Mouse (Mus musculus): ENCODE measurements at regions not wholly inside any gene's neighbourhood (a gene's known extent, or its start where the extent isn't known, plus 50 kb on each side); places are given as distances from the start of the nearest gene placed in this dataset.

- H3K27ac ChIP-seq (ENCODE audit: control insufficient read depth, insufficient read depth, low read depth, low read length) = no peak overlapping the region
- no peaks in the 10 kb centered on the region for H3K36me3 ChIP-seq (ENCODE audit: control insufficient read depth, insufficient read depth, low read length)
- no peak overlapping the region for H3K4me3 ChIP-seq (ENCODE audit: control insufficient read depth, low read depth, low read length)
- H3K27me3 ChIP-seq (ENCODE audit: control insufficient read depth, insufficient read depth, low read length) = no peaks in the 10 kb centered on the region
- TF ChIP-seq POLR2A (IDR thresholded peaks at IDR 0.05; ENCODE audit: control insufficient read depth, low read depth, low read length) (no peak), CTCF (IDR thresholded peaks at IDR 0.05; ENCODE audit: control insufficient read depth, insufficient read depth, insufficient replicate concordance, low read depth, low read length) (no peak)
- no peaks in the 10 kb centered on the region for H3K4me1 ChIP-seq (ENCODE audit: control insufficient read depth, insufficient read depth, low read length)
Observed at GRCm38 (mm10) chr4:124199884-124200844, 282.3 kb upstream of the 4930535I16Rik start.

DNA sequence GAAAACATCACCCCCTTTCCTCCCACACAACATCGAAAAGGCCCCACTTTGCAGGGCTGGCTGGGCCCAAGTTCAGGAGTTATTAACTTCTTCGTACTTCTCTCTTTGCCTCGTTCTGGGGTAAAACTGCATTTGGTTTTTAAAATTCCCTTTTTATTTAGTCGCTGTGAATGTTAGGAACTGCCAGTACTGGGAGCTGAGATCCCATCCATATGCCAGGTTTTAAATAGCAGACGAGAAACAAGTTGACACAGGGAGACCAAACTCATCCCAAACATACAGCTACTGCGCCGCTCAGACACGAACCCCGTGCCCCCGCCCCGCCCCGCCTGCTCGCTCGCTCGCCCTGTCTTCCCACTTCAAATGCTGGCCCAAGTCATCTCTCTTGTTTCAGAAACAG, 281.0 kb upstream of the 4930535I16Rik start:
- Histone ChIP-seq H3K27me3 (ENCODE audit: control insufficient read depth, insufficient read depth, low read length) (no peaks in the 10 kb centered on the region), H3K36me3 (ENCODE audit: control insufficient read depth, insufficient read depth, low read length) (no peaks in the 10 kb centered on the region), H3K4me1 (ENCODE audit: control insufficient read depth, insufficient read depth, low read length) (no peaks in the 10 kb centered on the region), H3K27ac (ENCODE audit: control insufficient read depth, insufficient read depth, low read depth, low read length) (no peak overlapping the region), H3K4me3 (ENCODE audit: control insufficient read depth, low read depth, low read length) (no peak overlapping the region)
- TF ChIP-seq POLR2A (IDR thresholded peaks at IDR 0.05; ENCODE audit: control insufficient read depth, low read depth, low read length) = no peak
- no peak for TF ChIP-seq CTCF (IDR thresholded peaks at IDR 0.05; ENCODE audit: control insufficient read depth, insufficient read depth, insufficient replicate concordance, low read depth, low read length)

GRCm38 (mm10) chr4:124196711-124197110, 278.9 kb upstream of the 4930535I16Rik start:
- Histone ChIP-seq H3K36me3 (ENCODE audit: control insufficient read depth, insufficient read depth, low read length) (no peaks in the 10 kb centered on the region), H3K27ac (ENCODE audit: control insufficient read depth, insufficient read depth, low read depth, low read length) (no peak overlapping the region), H3K4me3 (ENCODE audit: control insufficient read depth, low read depth, low read length) (no peak overlapping the region), H3K27me3 (ENCODE audit: control insufficient read depth, insufficient read depth, low read length) (no peaks in the 10 kb centered on the region), H3K4me1 (ENCODE audit: control insufficient read depth, insufficient read depth, low read length) (no peaks in the 10 kb centered on the region)
- TF ChIP-seq POLR2A (IDR thresholded peaks at IDR 0.05; ENCODE audit: control insufficient read depth, low read depth, low read length) = no peak
- TF ChIP-seq CTCF (IDR thresholded peaks at IDR 0.05; ENCODE audit: control insufficient read depth, insufficient read depth, insufficient replicate concordance, low read depth, low read length) = no peak

- Histone ChIP-seq H3K4me1 (ENCODE audit: control insufficient read depth, insufficient read depth, low read length) (no peaks in the 10 kb centered on the region), H3K27me3 (ENCODE audit: control insufficient read depth, insufficient read depth, low read length) (no peaks in the 10 kb centered on the region), H3K4me3 (ENCODE audit: control insufficient read depth, low read depth, low read length) (no peak overlapping the region), H3K36me3 (ENCODE audit: control insufficient read depth, insufficient read depth, low read length) (no peaks in the 10 kb centered on the region), H3K27ac (ENCODE audit: control insufficient read depth, insufficient read depth, low read depth, low read length) (no peak overlapping the region)
- TF ChIP-seq CTCF (IDR thresholded peaks at IDR 0.05; ENCODE audit: control insufficient read depth, insufficient read depth, insufficient replicate concordance, low read depth, low read length) = no peak
- TF ChIP-seq POLR2A (IDR thresholded peaks at IDR 0.05; ENCODE audit: control insufficient read depth, low read depth, low read length) = no peak
Observed at GRCm38 (mm10) chr4:124193059-124193721, 275.4 kb upstream of the 4930535I16Rik start.

DNA sequence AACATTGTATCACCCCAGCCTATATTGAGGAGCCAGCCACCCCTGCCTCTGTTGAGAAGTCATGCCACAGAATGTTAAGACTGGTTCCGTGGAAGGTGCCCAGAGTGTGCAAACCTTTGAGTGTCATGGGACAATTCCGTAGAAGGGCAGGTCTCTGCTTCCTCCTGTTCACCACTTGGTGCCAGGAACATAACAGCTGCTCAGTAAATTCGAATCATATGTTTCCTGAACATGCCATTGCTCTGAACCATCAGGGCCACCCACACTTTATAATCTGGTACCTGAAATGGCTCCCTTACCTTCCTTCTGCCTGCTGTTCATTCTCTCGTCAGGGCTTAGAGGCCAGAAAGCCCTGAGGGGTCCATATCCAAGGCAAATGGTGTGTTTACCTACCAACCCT, 273.0 kb upstream of the 4930535I16Rik start:
- no peaks in the 10 kb centered on the region for H3K36me3 ChIP-seq (ENCODE audit: control insufficient read depth, insufficient read depth, low read length)
- no peak overlapping the region for H3K4me3 ChIP-seq (ENCODE audit: control insufficient read depth, low read depth, low read length)
- no peaks in the 10 kb centered on the region for H3K4me1 ChIP-seq (ENCODE audit: control insufficient read depth, insufficient read depth, low read length)
- no peaks in the 10 kb centered on the region for H3K27me3 ChIP-seq (ENCODE audit: control insufficient read depth, insufficient read depth, low read length)
- TF ChIP-seq CTCF (IDR thresholded peaks at IDR 0.05; ENCODE audit: control insufficient read depth, insufficient read depth, insufficient replicate concordance, low read depth, low read length) (no peak), POLR2A (IDR thresholded peaks at IDR 0.05; ENCODE audit: control insufficient read depth, low read depth, low read length) (no peak)
- H3K27ac ChIP-seq (ENCODE audit: control insufficient read depth, insufficient read depth, low read depth, low read length) = no peak overlapping the region

GRCm38 (mm10) chr4:124189993-124190385, 272.2 kb upstream of the 4930535I16Rik start:
- Histone ChIP-seq H3K4me3 (ENCODE audit: control insufficient read depth, low read depth, low read length) (no peak overlapping the region), H3K4me1 (ENCODE audit: control insufficient read depth, insufficient read depth, low read length) (no peaks in the 10 kb centered on the region), H3K27ac (ENCODE audit: control insufficient read depth, insufficient read depth, low read depth, low read length) (no peak overlapping the region), H3K36me3 (ENCODE audit: control insufficient read depth, insufficient read depth, low read length) (no peaks in the 10 kb centered on the region), H3K27me3 (ENCODE audit: control insufficient read depth, insufficient read depth, low read length) (no peaks in the 10 kb centered on the region)
- TF ChIP-seq CTCF (IDR thresholded peaks at IDR 0.05; ENCODE audit: control insufficient read depth, insufficient read depth, insufficient replicate concordance, low read depth, low read length) = no peak
- TF ChIP-seq POLR2A (IDR thresholded peaks at IDR 0.05; ENCODE audit: control insufficient read depth, low read depth, low read length) = no peak

DNA sequence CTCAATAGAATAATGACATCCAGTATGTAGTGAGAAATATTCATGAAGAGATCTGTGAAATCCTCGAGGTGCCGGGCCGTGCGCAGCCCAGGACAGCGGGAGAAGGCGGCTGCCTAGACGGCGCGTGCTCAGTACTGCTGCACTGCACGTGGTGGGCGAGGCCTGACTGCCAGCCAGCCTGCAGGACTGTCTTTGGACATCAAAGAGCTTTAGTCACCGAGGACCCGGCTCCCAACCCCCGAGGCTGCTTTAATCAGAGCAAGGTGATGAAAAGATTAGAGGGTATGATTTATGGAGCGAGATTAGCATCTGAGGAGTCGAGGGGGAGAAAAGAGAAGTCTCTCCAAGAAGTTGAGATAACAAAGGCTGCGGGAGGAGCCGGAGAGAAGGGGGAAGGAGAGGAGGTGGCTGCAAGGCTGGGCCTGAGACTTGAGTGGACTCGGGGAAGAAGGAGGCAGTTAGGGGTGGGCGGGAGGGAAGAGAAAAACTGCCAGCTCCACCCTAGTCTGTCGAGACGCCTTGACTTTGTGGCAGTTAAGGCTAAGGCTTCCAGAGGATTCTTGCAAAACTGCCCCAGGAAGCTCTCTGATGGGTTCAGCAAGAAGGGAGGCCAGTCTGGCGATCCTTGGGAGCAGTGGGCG, 271.6 kb upstream of the 4930535I16Rik start:
- Histone ChIP-seq H3K4me3 (ENCODE audit: control insufficient read depth, low read depth, low read length) (no peak overlapping the region), H3K27me3 (ENCODE audit: control insufficient read depth, insufficient read depth, low read length) (no peaks in the 10 kb centered on the region), H3K36me3 (ENCODE audit: control insufficient read depth, insufficient read depth, low read length) (no peaks in the 10 kb centered on the region), H3K27ac (ENCODE audit: control insufficient read depth, insufficient read depth, low read depth, low read length) (no peak overlapping the region), H3K4me1 (ENCODE audit: control insufficient read depth, insufficient read depth, low read length) (no peaks in the 10 kb centered on the region)
- no peak for TF ChIP-seq CTCF (IDR thresholded peaks at IDR 0.05; ENCODE audit: control insufficient read depth, insufficient read depth, insufficient replicate concordance, low read depth, low read length)
- no peak for TF ChIP-seq POLR2A (IDR thresholded peaks at IDR 0.05; ENCODE audit: control insufficient read depth, low read depth, low read length)

Data from testis, adult 2 months (tissue).